Mouse (Mus musculus): ENCODE results near the gene Osbpl2. TPM values are rescaled to one million over a fixed set of nuclear protein-coding genes. Genes with fewer than 3 reads are reported as not detected.

Gene Osbpl2
- polyA plus RNA-seq, 1 experiment = 69.6 TPM

- no peak overlapping the region for H3K4me3 ChIP-seq (replicated peaks; ENCODE audit: insufficient read depth, low read depth, low read length)
- WGBS = 88% methylated on average over 10 of the region's 10 CpGs
- H3K4me1 ChIP-seq (ENCODE audit: control insufficient read depth, insufficient read depth, low read length) = peaks cover 17% of the 10 kb centered on the region
- H3K27me3 ChIP-seq (ENCODE audit: control insufficient read depth, insufficient read depth, low read length) = no peaks in the 10 kb centered on the region
- DNase-seq = no peak
- no peak overlapping the region for H3K27ac ChIP-seq (ENCODE audit: insufficient read depth, low read length)
- TF ChIP-seq CTCF (IDR thresholded peaks at IDR 0.05; ENCODE audit: borderline replicate concordance, insufficient read depth, low read depth, low read length) (no peak), POLR2A (IDR thresholded peaks at IDR 0.05; ENCODE audit: borderline replicate concordance, insufficient read depth, low read length) (no peak)
These were observed 36.0 kb upstream of the Osbpl2 start for GRCm38 (mm10) chr2:180083063-180083462.

- Histone ChIP-seq H3K4me1 (ENCODE audit: control insufficient read depth, insufficient read depth, low read length) (peaks cover 17% of the 10 kb centered on the region), H3K4me3 (replicated peaks; ENCODE audit: insufficient read depth, low read depth, low read length) (no peak overlapping the region), H3K27me3 (ENCODE audit: control insufficient read depth, insufficient read depth, low read length) (no peaks in the 10 kb centered on the region), H3K27ac (ENCODE audit: insufficient read depth, low read length) (no peak overlapping the region)
- 80% methylated on average over 3 of the region's 3 CpGs for WGBS
- TF ChIP-seq POLR2A (IDR thresholded peaks at IDR 0.05; ENCODE audit: borderline replicate concordance, insufficient read depth, low read length) (no peak), CTCF (IDR thresholded peaks at IDR 0.05; ENCODE audit: borderline replicate concordance, insufficient read depth, low read depth, low read length) (no peak)
- DNase-seq = no peak
These were observed 34.5 kb upstream of the Osbpl2 start for GRCm38 (mm10) chr2:180084565-180084964.

- Histone ChIP-seq H3K4me1 (ENCODE audit: control insufficient read depth, insufficient read depth, low read length) (peaks cover 17% of the 10 kb centered on the region), H3K27me3 (ENCODE audit: control insufficient read depth, insufficient read depth, low read length) (no peaks in the 10 kb centered on the region), H3K4me3 (replicated peaks; ENCODE audit: insufficient read depth, low read depth, low read length) (no peak overlapping the region), H3K27ac (ENCODE audit: insufficient read depth, low read length) (no peak overlapping the region)
- TF ChIP-seq CTCF (IDR thresholded peaks at IDR 0.05; ENCODE audit: borderline replicate concordance, insufficient read depth, low read depth, low read length) (no peak), POLR2A (IDR thresholded peaks at IDR 0.05; ENCODE audit: borderline replicate concordance, insufficient read depth, low read length) (no peak)
- 17% methylated on average over 16 of the region's 16 CpGs for WGBS
- peak; percentile 47 to 63 for DNase-seq
These were observed 33.0 kb upstream of the Osbpl2 start for GRCm38 (mm10) chr2:180085926-180086636.

GRCm38 (mm10) chr2:180086637-180087027 is 32.5 kb upstream of the Osbpl2 start:
- Histone ChIP-seq H3K27me3 (ENCODE audit: control insufficient read depth, insufficient read depth, low read length) (no peaks in the 10 kb centered on the region), H3K4me1 (ENCODE audit: control insufficient read depth, insufficient read depth, low read length) (peaks cover 17% of the 10 kb centered on the region), H3K4me3 (replicated peaks; ENCODE audit: insufficient read depth, low read depth, low read length) (no peak overlapping the region), H3K27ac (ENCODE audit: insufficient read depth, low read length) (no peak overlapping the region)
- DNase-seq = no peak
- WGBS = 71% methylated on average over 5 of the region's 5 CpGs
- TF ChIP-seq CTCF (IDR thresholded peaks at IDR 0.05; ENCODE audit: borderline replicate concordance, insufficient read depth, low read depth, low read length) = no peak
- no peak for TF ChIP-seq POLR2A (IDR thresholded peaks at IDR 0.05; ENCODE audit: borderline replicate concordance, insufficient read depth, low read length)

GRCm38 (mm10) chr2:180087472-180087871 is 31.6 kb upstream of the Osbpl2 start:
- TF ChIP-seq POLR2A (IDR thresholded peaks at IDR 0.05; ENCODE audit: borderline replicate concordance, insufficient read depth, low read length) = no peak
- no peak for TF ChIP-seq CTCF (IDR thresholded peaks at IDR 0.05; ENCODE audit: borderline replicate concordance, insufficient read depth, low read depth, low read length)
- no peak overlapping the region for H3K4me3 ChIP-seq (replicated peaks; ENCODE audit: insufficient read depth, low read depth, low read length)
- peaks cover 17% of the 10 kb centered on the region for H3K4me1 ChIP-seq (ENCODE audit: control insufficient read depth, insufficient read depth, low read length)
- no peak for DNase-seq
- 88% methylated on average over 4 of the region's 4 CpGs for WGBS
- no peaks in the 10 kb centered on the region for H3K27me3 ChIP-seq (ENCODE audit: control insufficient read depth, insufficient read depth, low read length)
- H3K27ac ChIP-seq (ENCODE audit: insufficient read depth, low read length) = no peak overlapping the region

- peaks cover 16% of the 10 kb centered on the region for H3K4me1 ChIP-seq (ENCODE audit: control insufficient read depth, insufficient read depth, low read length)
- no peak for DNase-seq
- WGBS = 71% methylated on average over 11 of the region's 11 CpGs
- H3K27me3 ChIP-seq (ENCODE audit: control insufficient read depth, insufficient read depth, low read length) = no peaks in the 10 kb centered on the region
- H3K4me3 ChIP-seq (replicated peaks; ENCODE audit: insufficient read depth, low read depth, low read length) = no peak overlapping the region
- TF ChIP-seq CTCF (IDR thresholded peaks at IDR 0.05; ENCODE audit: borderline replicate concordance, insufficient read depth, low read depth, low read length) (no peak), POLR2A (IDR thresholded peaks at IDR 0.05; ENCODE audit: borderline replicate concordance, insufficient read depth, low read length) (no peak)
- no peak overlapping the region for H3K27ac ChIP-seq (ENCODE audit: insufficient read depth, low read length)
These were observed 28.8 kb upstream of the Osbpl2 start for GRCm38 (mm10) chr2:180090285-180090684.

- no peak overlapping the region for H3K27ac ChIP-seq (ENCODE audit: insufficient read depth, low read length)
- no peak for DNase-seq
- no peak overlapping the region for H3K4me3 ChIP-seq (replicated peaks; ENCODE audit: insufficient read depth, low read depth, low read length)
- TF ChIP-seq POLR2A (IDR thresholded peaks at IDR 0.05; ENCODE audit: borderline replicate concordance, insufficient read depth, low read length) (no peak), CTCF (IDR thresholded peaks at IDR 0.05; ENCODE audit: borderline replicate concordance, insufficient read depth, low read depth, low read length) (no peak)
- H3K4me1 ChIP-seq (ENCODE audit: control insufficient read depth, insufficient read depth, low read length) = no peaks in the 10 kb centered on the region
- no peaks in the 10 kb centered on the region for H3K27me3 ChIP-seq (ENCODE audit: control insufficient read depth, insufficient read depth, low read length)
- 44% methylated on average over 5 of the region's 5 CpGs for WGBS
These were observed 23.4 kb upstream of the Osbpl2 start for GRCm38 (mm10) chr2:180095711-180096110.

- WGBS = 36% methylated on average over 3 of the region's 3 CpGs
- Histone ChIP-seq H3K27ac (ENCODE audit: insufficient read depth, low read length) (no peak overlapping the region), H3K4me1 (ENCODE audit: control insufficient read depth, insufficient read depth, low read length) (no peaks in the 10 kb centered on the region), H3K27me3 (ENCODE audit: control insufficient read depth, insufficient read depth, low read length) (no peaks in the 10 kb centered on the region), H3K4me3 (replicated peaks; ENCODE audit: insufficient read depth, low read depth, low read length) (no peak overlapping the region)
- DNase-seq = no peak
- TF ChIP-seq POLR2A (IDR thresholded peaks at IDR 0.05; ENCODE audit: borderline replicate concordance, insufficient read depth, low read length) (no peak), CTCF (IDR thresholded peaks at IDR 0.05; ENCODE audit: borderline replicate concordance, insufficient read depth, low read depth, low read length) (no peak)
These were observed 21.5 kb upstream of the Osbpl2 start for GRCm38 (mm10) chr2:180097585-180097984.

Measured in cerebellum, adult 2 months (tissue).